Mouse (Mus musculus): ENCODE measurements around the gene Ube2j1. TPM values are rescaled to one million over a fixed set of nuclear protein-coding genes. Genes with fewer than 3 reads are reported as not detected.
"Not testable (repeated sequence)": the region's sequence is repeated elsewhere in the genome, so short reads cannot be mapped to it uniquely, and the experiment has no call there.

Ube2j1 gene
- polyA plus RNA-seq, 1 experiment from 2014 or later: 49.2 TPM

GRCm38 (mm10) chr4:32996083-32996482 lies 35.1 kb upstream of the Ube2j1 start:
- Histone ChIP-seq H3K9ac (replicated peaks) (no peak overlapping the region), H3K27ac (replicated peaks) (no peak overlapping the region)
- WGBS: 97% methylated on average over 5 of the region's 5 CpGs

DNA sequence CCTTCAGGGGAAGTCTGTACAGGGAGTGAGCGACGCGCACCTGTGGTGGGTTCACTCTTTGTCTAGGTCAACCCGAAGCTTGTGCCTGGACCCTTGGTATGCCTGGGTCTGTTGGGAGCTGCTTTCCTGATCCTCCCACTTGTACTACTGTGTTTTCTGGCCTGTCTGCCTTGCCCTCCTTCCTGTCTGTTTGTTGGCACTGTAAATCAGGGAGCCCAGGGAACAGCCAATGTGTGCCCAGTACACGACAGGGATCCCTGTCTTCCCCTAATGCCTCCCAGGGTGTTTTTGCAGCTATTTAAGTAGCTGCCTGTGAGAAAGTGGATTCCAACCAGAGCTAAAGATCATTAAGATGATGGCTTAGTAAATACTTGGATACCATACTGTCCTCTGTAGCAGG lies 33.6 kb upstream of the Ube2j1 start:
- no peaks in the 10 kb centered on the region for H3K9me3 ChIP-seq
- H3K36me3 ChIP-seq: no peaks in the 10 kb centered on the region
- H3K27ac ChIP-seq (replicated peaks): no peak overlapping the region
- no peaks in the 10 kb centered on the region for H3K27me3 ChIP-seq
- H3K4me3 ChIP-seq: no peak overlapping the region
- no peaks in the 10 kb centered on the region for H3K4me1 ChIP-seq
- 89% methylated on average over 5 of the region's 5 CpGs for WGBS
- no peak for ATAC-seq (replicated peaks)
- H3K9ac ChIP-seq (replicated peaks): no peak overlapping the region
- no peak overlapping the region for H3K4me2 ChIP-seq (replicated peaks)

More at GRCm38 (mm10) chr4:32996083-32996482, 35.1 kb upstream of the Ube2j1 start:
- ATAC-seq (replicated peaks): no peak
- no peaks in the 10 kb centered on the region for H3K9me3 ChIP-seq
- H3K4me1 ChIP-seq: no peaks in the 10 kb centered on the region
- no peak overlapping the region for H3K4me2 ChIP-seq (replicated peaks)
- H3K4me3 ChIP-seq: no peak overlapping the region
- H3K36me3 ChIP-seq: no peaks in the 10 kb centered on the region
- no peaks in the 10 kb centered on the region for H3K27me3 ChIP-seq

DNA sequence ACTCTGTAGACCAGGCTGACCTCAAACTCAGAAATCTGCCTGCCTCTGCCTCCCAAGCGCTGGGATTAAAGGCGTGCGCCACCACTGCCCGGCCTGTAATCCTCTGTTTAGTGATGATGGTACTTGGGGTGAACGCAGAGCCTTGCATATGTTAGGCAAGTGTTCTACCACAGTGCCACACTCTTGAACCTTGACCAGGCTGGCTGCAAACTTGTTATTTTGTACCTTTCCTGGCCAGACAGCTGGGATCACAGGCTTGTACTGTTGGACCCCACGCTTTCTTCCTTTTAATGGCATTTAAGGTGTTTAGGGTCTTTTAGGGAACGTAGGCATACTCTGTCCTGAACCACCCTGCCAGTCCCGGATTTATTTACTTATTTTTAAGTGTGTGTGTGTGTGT lies 32.2 kb upstream of the Ube2j1 start:
- no peak for ATAC-seq (replicated peaks)
- Histone ChIP-seq H3K4me2 (replicated peaks) (no peak overlapping the region), H3K36me3 (no peaks in the 10 kb centered on the region), H3K4me3 (no peak overlapping the region), H3K9ac (replicated peaks) (no peak overlapping the region), H3K27me3 (no peaks in the 10 kb centered on the region), H3K9me3 (no peaks in the 10 kb centered on the region), H3K4me1 (no peaks in the 10 kb centered on the region), H3K27ac (replicated peaks) (no peak overlapping the region)
- 95% methylated on average over 8 of the region's 8 CpGs for WGBS

- H3K9ac ChIP-seq (replicated peaks): no peak overlapping the region
- 88% methylated on average over 3 of the region's 3 CpGs for WGBS
- H3K27me3 ChIP-seq: no peaks in the 10 kb centered on the region
- H3K27ac ChIP-seq (replicated peaks): no peak overlapping the region
- ATAC-seq (replicated peaks): no peak
- no peaks in the 10 kb centered on the region for H3K4me1 ChIP-seq
- no peak overlapping the region for H3K4me2 ChIP-seq (replicated peaks)
- H3K4me3 ChIP-seq: no peak overlapping the region
- H3K9me3 ChIP-seq: no peaks in the 10 kb centered on the region
- peaks cover 5% of the 10 kb centered on the region; the same call in 1 of the 2 replicates for H3K36me3 ChIP-seq
These were observed 29.1 kb upstream of the Ube2j1 start for GRCm38 (mm10) chr4:33002081-33002480.

DNA sequence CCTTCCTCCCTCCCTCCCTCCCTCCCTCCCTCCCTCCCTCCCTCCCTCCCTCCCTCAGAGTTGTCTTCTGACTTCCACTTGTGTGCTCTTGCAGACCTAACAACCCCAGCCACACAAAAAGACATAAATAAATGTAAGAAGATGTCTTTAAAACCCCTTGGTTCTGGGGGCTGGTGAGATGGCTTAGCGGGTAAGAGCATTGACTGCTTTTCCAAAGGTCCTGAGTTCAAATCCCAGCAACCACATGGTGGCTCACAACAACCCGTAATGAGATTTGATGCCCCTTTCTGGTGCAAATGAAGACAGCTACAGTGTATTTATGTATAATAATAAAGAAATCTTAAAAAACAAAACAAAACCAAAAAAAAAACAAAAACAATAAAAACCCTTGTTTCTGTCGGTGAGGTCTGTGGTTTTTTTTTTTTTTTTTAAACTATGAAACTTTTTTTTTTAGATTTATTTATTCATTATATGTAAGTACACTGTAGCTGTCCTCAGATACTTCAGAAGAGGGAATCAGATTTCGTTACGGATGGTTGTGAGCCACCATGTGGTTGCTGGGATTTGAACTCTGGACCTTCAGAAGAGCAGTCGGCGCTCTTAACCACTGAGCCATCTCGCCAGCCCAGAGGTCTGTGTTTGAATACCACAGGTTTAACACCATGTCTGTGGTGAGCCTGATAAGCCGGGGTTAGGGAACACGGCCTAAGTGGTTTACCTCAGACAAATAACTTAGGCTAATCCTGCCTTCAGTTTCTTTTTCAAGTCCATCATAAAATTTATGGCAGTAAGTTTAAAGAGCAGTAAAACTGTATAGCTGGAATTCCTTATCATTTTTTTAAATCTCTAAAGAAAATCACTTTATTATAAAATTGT lies 25.4 kb upstream of the Ube2j1 start:
- not testable (repeated sequence) for H3K4me3 ChIP-seq; H3K36me3 ChIP-seq; H3K27ac ChIP-seq (replicated peaks); H3K27me3 ChIP-seq; H3K9me3 ChIP-seq; ATAC-seq (replicated peaks); H3K4me1 ChIP-seq; H3K9ac ChIP-seq (replicated peaks); H3K4me2 ChIP-seq (replicated peaks)
- WGBS: 94% methylated on average over 10 of the region's 10 CpGs

- Histone ChIP-seq H3K27me3 (no peaks in the 10 kb centered on the region), H3K9ac (replicated peaks) (no peak overlapping the region), H3K9me3 (no peaks in the 10 kb centered on the region), H3K4me3 (no peak overlapping the region), H3K4me1 (no peaks in the 10 kb centered on the region), H3K36me3 (peaks cover 5% of the 10 kb centered on the region; the same call in 1 of the 2 replicates), H3K27ac (replicated peaks) (no peak overlapping the region), H3K4me2 (replicated peaks) (no peak overlapping the region)
- WGBS: 94% methylated on average over 11 of the region's 11 CpGs
- ATAC-seq (replicated peaks): no peak
These were observed 24.4 kb upstream of the Ube2j1 start for GRCm38 (mm10) chr4:33006844-33007243.

- H3K4me2 ChIP-seq (replicated peaks): no peak overlapping the region
- H3K27me3 ChIP-seq: no peaks in the 10 kb centered on the region
- H3K9me3 ChIP-seq: no peaks in the 10 kb centered on the region
- no peak overlapping the region for H3K4me3 ChIP-seq
- no peaks in the 10 kb centered on the region for H3K4me1 ChIP-seq
- no peak for ATAC-seq (replicated peaks)
- no peak overlapping the region for H3K9ac ChIP-seq (replicated peaks)
- no peak overlapping the region for H3K27ac ChIP-seq (replicated peaks)
- peaks cover 5% of the 10 kb centered on the region; the same call in 1 of the 2 replicates for H3K36me3 ChIP-seq
- WGBS: 79% methylated on average over 9 of the region's 9 CpGs
These were observed 23.6 kb upstream of the Ube2j1 start for GRCm38 (mm10) chr4:33007443-33008217.

- no peak for ATAC-seq (replicated peaks)
- H3K4me3 ChIP-seq: no peak overlapping the region
- H3K4me2 ChIP-seq (replicated peaks): no peak overlapping the region
- 0 out of 2 replicates have a peak, but pooled peaks cover 10% of the 10 kb centered on the region for H3K36me3 ChIP-seq
- H3K9me3 ChIP-seq: no peaks in the 10 kb centered on the region
- WGBS: 81% methylated on average over 1 of the region's 1 CpGs
- no peak overlapping the region for H3K9ac ChIP-seq (replicated peaks)
- H3K4me1 ChIP-seq: no peaks in the 10 kb centered on the region
- no peak overlapping the region for H3K27ac ChIP-seq (replicated peaks)
- H3K27me3 ChIP-seq: no peaks in the 10 kb centered on the region
These were observed 21.1 kb upstream of the Ube2j1 start for GRCm38 (mm10) chr4:33010078-33010477.

DNA sequence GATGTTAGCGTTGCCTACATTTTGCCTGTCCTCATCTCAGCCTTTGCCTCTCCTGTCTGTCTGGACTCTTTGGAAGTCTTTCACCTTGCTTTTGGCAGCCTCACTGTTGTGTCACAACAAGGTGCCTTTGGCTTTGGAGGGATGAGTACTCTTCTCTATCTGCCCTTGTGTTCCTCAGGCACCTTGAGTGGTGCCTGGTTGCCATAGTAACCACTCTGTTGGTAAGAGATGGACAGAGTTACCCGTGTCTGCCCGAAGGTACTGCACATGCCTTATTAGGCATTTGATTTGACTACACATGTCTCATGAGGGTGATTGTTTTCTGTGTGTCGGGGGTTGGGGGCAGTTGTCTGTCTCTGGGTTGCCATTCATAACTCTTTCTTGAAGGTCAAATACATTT lies 18.7 kb upstream of the Ube2j1 start:
- no peaks in the 10 kb centered on the region for H3K9me3 ChIP-seq
- no peak overlapping the region for H3K4me3 ChIP-seq
- no peak overlapping the region for H3K27ac ChIP-seq (replicated peaks)
- H3K4me1 ChIP-seq: no peaks in the 10 kb centered on the region
- no peak overlapping the region for H3K9ac ChIP-seq (replicated peaks)
- WGBS: 76% methylated on average over 4 of the region's 4 CpGs
- no peaks in the 10 kb centered on the region for H3K27me3 ChIP-seq
- H3K4me2 ChIP-seq (replicated peaks): no peak overlapping the region
- H3K36me3 ChIP-seq: 0 out of 2 replicates have a peak, but pooled peaks cover 10% of the 10 kb centered on the region
- no peak for ATAC-seq (replicated peaks)

DNA sequence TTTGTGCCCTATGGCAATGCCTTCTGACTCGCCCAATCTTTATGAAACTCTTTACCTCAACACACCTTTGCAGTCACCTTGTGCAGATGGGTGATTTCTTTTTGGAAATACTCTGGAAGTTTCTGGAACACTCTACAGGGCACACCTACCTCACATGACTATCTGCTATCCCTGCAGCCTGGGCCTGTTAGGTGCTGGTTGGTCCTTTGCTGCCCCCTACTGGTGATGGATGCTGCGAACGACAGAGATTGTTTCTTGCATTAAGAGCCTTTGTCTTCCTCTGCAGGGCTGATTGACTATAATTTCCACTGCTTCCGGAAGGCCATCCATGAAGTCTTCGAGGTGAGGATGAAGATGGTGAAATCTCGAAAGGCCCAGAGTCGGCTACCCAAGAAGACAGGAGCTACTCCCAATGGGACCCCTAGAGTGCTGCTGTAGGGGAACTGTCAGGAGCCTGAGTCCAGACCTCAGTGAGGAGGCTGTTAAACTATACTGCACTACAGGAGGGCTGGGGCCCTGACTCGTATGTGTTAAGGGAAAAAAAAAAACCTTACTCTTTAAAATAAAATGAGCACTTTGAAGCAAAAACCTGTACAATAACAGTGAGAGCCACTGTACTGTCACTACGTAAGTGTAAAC lies 12.7 kb upstream of the Ube2j1 start:
- H3K27me3 ChIP-seq: no peaks in the 10 kb centered on the region
- ATAC-seq (replicated peaks): peak; percentile 94
- 44% methylated on average over 9 of the region's 9 CpGs for WGBS
- H3K9ac ChIP-seq (replicated peaks): no peak overlapping the region
- no peak overlapping the region for H3K4me2 ChIP-seq (replicated peaks)
- H3K36me3 ChIP-seq: 0 out of 2 replicates have a peak, but pooled peaks cover 15% of the 10 kb centered on the region
- no peaks in the 10 kb centered on the region for H3K9me3 ChIP-seq
- H3K4me3 ChIP-seq: no peak overlapping the region
- no peak overlapping the region for H3K27ac ChIP-seq (replicated peaks)
- H3K4me1 ChIP-seq: no peaks in the 10 kb centered on the region

DNA sequence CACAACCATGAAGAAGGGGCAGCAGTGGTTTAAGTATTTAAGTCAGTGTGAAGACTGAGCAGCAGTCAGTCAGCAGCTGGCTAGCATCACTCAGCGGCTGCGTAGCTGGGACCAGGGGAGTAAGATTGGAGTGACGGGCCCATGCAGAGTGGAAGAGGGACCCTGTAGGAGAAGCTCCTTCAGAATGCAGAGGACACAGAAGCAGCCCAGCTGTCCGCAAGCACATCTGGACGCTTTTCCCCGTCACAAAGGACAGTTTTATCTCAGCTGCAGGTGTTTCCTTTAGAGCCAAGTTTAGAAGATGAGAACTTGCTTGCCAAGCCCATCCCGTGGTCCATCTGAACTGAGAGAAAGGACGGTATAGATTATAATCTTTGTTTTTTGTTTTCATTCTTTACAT lies 6.8 kb upstream of the Ube2j1 start:
- H3K27me3 ChIP-seq: no peaks in the 10 kb centered on the region
- no peak overlapping the region for H3K9ac ChIP-seq (replicated peaks)
- peaks cover 6% of the 10 kb centered on the region for H3K4me1 ChIP-seq
- no peak overlapping the region for H3K4me2 ChIP-seq (replicated peaks)
- H3K27ac ChIP-seq (replicated peaks): no peak overlapping the region
- 85% methylated on average over 8 of the region's 8 CpGs for WGBS
- no peak overlapping the region for H3K4me3 ChIP-seq
- H3K36me3 ChIP-seq: 0 out of 2 replicates have a peak, but pooled peaks cover 7% of the 10 kb centered on the region
- no peaks in the 10 kb centered on the region for H3K9me3 ChIP-seq
- no peak for ATAC-seq (replicated peaks)

- no peak for ATAC-seq (replicated peaks)
- H3K9ac ChIP-seq (replicated peaks): no peak overlapping the region
These were observed 2.1 kb upstream of the Ube2j1 start for GRCm38 (mm10) chr4:33029104-33029503.

More at GRCm38 (mm10) chr4:33029104-33029503, 2.1 kb upstream of the Ube2j1 start:
- WGBS: 87% methylated on average over 7 of the region's 7 CpGs
- Histone ChIP-seq H3K4me3 (no peak overlapping the region), H3K36me3 (no peaks in the 10 kb centered on the region), H3K27ac (replicated peaks) (no peak overlapping the region), H3K4me2 (replicated peaks) (no peak overlapping the region), H3K4me1 (peaks cover 32% of the 10 kb centered on the region), H3K9me3 (no peaks in the 10 kb centered on the region), H3K27me3 (no peaks in the 10 kb centered on the region)

Data from forebrain, embryonic 15.5 days (tissue).